Mouse (Mus musculus) midbrain, postnatal 0 days (tissue): ENCODE measurements at regions not wholly inside any gene's neighbourhood (a gene's known extent, or its start where the extent isn't known, plus 50 kb on each side); places are given as distances from the start of the nearest gene placed in this dataset.

Experiments
- ATAC-seq: fragments of 200-750 bp; cut with Nextera tagmentation; 2 replicates; pipeline ENCODE4 v1.8.0; 2017; ENCODE audit warnings: moderate number of reproducible peaks, mild to moderate bottlenecking, moderate TSS enrichment, moderate library complexity; ENCODE audit not compliant: low FRiP score
- DNase-seq: peaks from one replicate; pipeline ENCODE4 v3.0.0-alpha.2; 2015; ENCODE audit warnings: low spot score
- H3K27ac ChIP-seq: fragments of 300-500 bp; sonication (generic); 2 replicates; pipeline ENCODE4 v1.5.1; 2014; ENCODE audit warnings: low read depth, mild to moderate bottlenecking, low read length, mixed read lengths
- H3K27me3 ChIP-seq: fragments of 300-500 bp; sonication (generic); 2 replicates; pipeline ENCODE4 v1.6.1; 2014; ENCODE audit warnings: low read length, control low read depth, mixed read lengths; ENCODE audit not compliant: insufficient read depth
- H3K36me3 ChIP-seq: fragments of 300-500 bp; sonication (generic); 2 replicates; pipeline ENCODE4 v1.6.1; 2014; ENCODE audit warnings: low read length, control low read depth, mixed read lengths; ENCODE audit not compliant: insufficient read depth
- H3K4me1 ChIP-seq: fragments of 300-500 bp; sonication (generic); 2 replicates; pipeline ENCODE4 v1.6.1; 2014; ENCODE audit warnings: mild to moderate bottlenecking, control low read depth, antibody characterized with exemption, low read length, mixed read lengths; ENCODE audit not compliant: insufficient read depth
- H3K4me2 ChIP-seq: fragments of 300-500 bp; sonication (generic); 2 replicates; pipeline ENCODE4 v1.6.1; 2014; ENCODE audit warnings: low read depth, mild to moderate bottlenecking, low read length, mixed read lengths; ENCODE audit not compliant: poor library complexity, severe bottlenecking
- H3K4me3 ChIP-seq: fragments of 300-500 bp; sonication (generic); 2 replicates; pipeline ENCODE4 v1.5.1; 2014; ENCODE audit warnings: low read depth, mild to moderate bottlenecking, low read length, moderate library complexity
- H3K9ac ChIP-seq: fragments of 300-500 bp; sonication (generic); replicated peaks from 2 replicates; pipeline ENCODE4 v1.6.1; 2014; ENCODE audit warnings: mild to moderate bottlenecking, low read length, moderate library complexity, mixed read lengths; ENCODE audit not compliant: poor library complexity, severe bottlenecking
- H3K9me3 ChIP-seq: fragments of 300-500 bp; sonication (generic); 2 replicates; pipeline ENCODE4 v1.6.1; 2016; ENCODE audit warnings: low read length, control low read depth
- CTCF ChIP-seq: IDR thresholded peaks from 2 replicates; pipeline ENCODE4 v1.5.1; 2016; ENCODE audit warnings: antibody characterized with exemption, mild to moderate bottlenecking
- WGBS: fragments of 180-500 bp; shearing (Covaris S2); extraction: QIAGEN DNeasy Blood & Tissue Kit; methylation state at CpG from one replicate; pipeline ENCODE4 v1.1.7; 2014; 5-methylcytosine and 5-hydroxymethylcytosine counted together

GRCm38 (mm10) chr9:85126541-85126940 is 186.0 kb upstream of the Gm11114 start:
- 89% methylated on average over 6 of the region's 6 CpGs for WGBS
- no peak for TF ChIP-seq CTCF
- Histone ChIP-seq H3K9me3 (no peaks in the 10 kb centered on the region), H3K4me1 (no peaks in the 10 kb centered on the region), H3K4me3 (no peak overlapping the region), H3K27me3 (no peaks in the 10 kb centered on the region), H3K36me3 (no peaks in the 10 kb centered on the region), H3K27ac (no peak overlapping the region), H3K4me2 (no peak overlapping the region), H3K9ac (no peak overlapping the region)
- DNase-seq (no peak), ATAC-seq (no peak)

- 67% methylated on average over 4 of the region's 4 CpGs for WGBS
- DNase-seq: no peak
- no peak overlapping the region for H3K27ac ChIP-seq
- H3K27me3 ChIP-seq: no peaks in the 10 kb centered on the region
- no peak for TF ChIP-seq CTCF
- H3K9ac ChIP-seq: no peak overlapping the region
- H3K4me3 ChIP-seq: no peak overlapping the region
- no peaks in the 10 kb centered on the region for H3K36me3 ChIP-seq
- no peaks in the 10 kb centered on the region for H3K4me1 ChIP-seq
- no peak for ATAC-seq
- no peaks in the 10 kb centered on the region for H3K9me3 ChIP-seq
- no peak overlapping the region for H3K4me2 ChIP-seq
Measured at GRCm38 (mm10) chr9:85127107-85127506, 185.5 kb upstream of the Gm11114 start.

- Histone ChIP-seq H3K27ac (no peak overlapping the region), H3K4me3 (no peak overlapping the region), H3K36me3 (no peaks in the 10 kb centered on the region), H3K27me3 (no peaks in the 10 kb centered on the region), H3K4me1 (no peaks in the 10 kb centered on the region), H3K9me3 (no peaks in the 10 kb centered on the region), H3K9ac (no peak overlapping the region), H3K4me2 (no peak overlapping the region)
- no peak for TF ChIP-seq CTCF
- no peak for ATAC-seq
- WGBS: 91% methylated on average over 1 of the region's 1 CpGs
- no peak for DNase-seq
Measured at GRCm38 (mm10) chr9:85134900-85135299, 177.7 kb upstream of the Gm11114 start.

- no peak overlapping the region for H3K27ac ChIP-seq
- no peak overlapping the region for H3K9ac ChIP-seq
Measured at GRCm38 (mm10) chr9:85136715-85137582, 175.6 kb upstream of the Gm11114 start.

GRCm38 (mm10) chr9:85139891-85140290 is 172.7 kb upstream of the Gm11114 start:
- no peak for DNase-seq
- ATAC-seq: no peak
- no peak for TF ChIP-seq CTCF
- no peaks in the 10 kb centered on the region for H3K27me3 ChIP-seq
- 80% methylated on average over 4 of the region's 4 CpGs for WGBS
- no peaks in the 10 kb centered on the region for H3K36me3 ChIP-seq
- H3K9me3 ChIP-seq: no peaks in the 10 kb centered on the region
- no peak overlapping the region for H3K4me2 ChIP-seq
- no peaks in the 10 kb centered on the region for H3K4me1 ChIP-seq
- H3K4me3 ChIP-seq: no peak overlapping the region
- H3K9ac ChIP-seq: no peak overlapping the region
- H3K27ac ChIP-seq: no peak overlapping the region

More at GRCm38 (mm10) chr9:85136715-85137582, 175.6 kb upstream of the Gm11114 start:
- ATAC-seq: no peak
- H3K4me1 ChIP-seq: no peaks in the 10 kb centered on the region
- no peak overlapping the region for H3K4me3 ChIP-seq
- H3K27me3 ChIP-seq: no peaks in the 10 kb centered on the region
- H3K4me2 ChIP-seq: no peak overlapping the region
- no peak for DNase-seq
- no peaks in the 10 kb centered on the region for H3K9me3 ChIP-seq
- 87% methylated on average over 6 of the region's 6 CpGs for WGBS
- H3K36me3 ChIP-seq: no peaks in the 10 kb centered on the region
- no peak for TF ChIP-seq CTCF

- Histone ChIP-seq H3K4me1 (no peaks in the 10 kb centered on the region), H3K9ac (no peak overlapping the region), H3K27ac (no peak overlapping the region), H3K4me2 (no peak overlapping the region), H3K36me3 (no peaks in the 10 kb centered on the region), H3K27me3 (no peaks in the 10 kb centered on the region), H3K9me3 (no peaks in the 10 kb centered on the region), H3K4me3 (no peak overlapping the region)
- no peak for DNase-seq
- TF ChIP-seq CTCF: no peak
- WGBS: 99% methylated on average over 2 of the region's 2 CpGs
- no peak for ATAC-seq
Measured at GRCm38 (mm10) chr9:85144363-85144762, 168.2 kb upstream of the Gm11114 start.
